Mouse (Mus musculus): ENCODE measurements around the gene Mllt10. TPM values are rescaled to one million over a fixed set of nuclear protein-coding genes. Genes with fewer than 3 reads are reported as not detected.

Mllt10 gene
- polyA plus RNA-seq, 1 experiment, result 12.5 TPM

GRCm38 (mm10) chr2:18094319-18094718, 39.3 kb downstream of the Mllt10 start:
- H3ac ChIP-seq (ENCODE audit: control insufficient read depth, insufficient read length), result no peak overlapping the region
- no peak overlapping the region for H3K4me3 ChIP-seq
- H3K36me3 ChIP-seq (ENCODE audit: control insufficient read depth, insufficient read depth), result peaks cover 16% of the 10 kb centered on the region
- TF ChIP-seq POLR2AphosphoS2 (IDR thresholded peaks at IDR 0.05; ENCODE audit: insufficient read length, low read depth), result no peak
- no peak for TF ChIP-seq USF1 (IDR thresholded peaks at IDR 0.05; ENCODE audit: low read depth)
- TF ChIP-seq MYOD1 (IDR thresholded peaks at IDR 0.05; ENCODE audit: control insufficient read depth in 1 of 3, insufficient read length in 2 of 3, low read depth in 2 of 3), result no peak
- TF ChIP-seq TCF3 (IDR thresholded peaks at IDR 0.05; ENCODE audit: insufficient read length, low read depth), result no peak
- no peak overlapping the region for H3K4me2 ChIP-seq (ENCODE audit: low read depth)
- H3K79me2 ChIP-seq (ENCODE audit: control insufficient read depth, insufficient read depth), result peaks cover 66% of the 10 kb centered on the region
- no peaks in the 10 kb centered on the region for H3K27me3 ChIP-seq (ENCODE audit: control insufficient read depth, insufficient read depth, insufficient read length)

GRCm38 (mm10) chr2:18095804-18096203, 40.8 kb downstream of the Mllt10 start:
- Histone ChIP-seq H3ac (ENCODE audit: control insufficient read depth, insufficient read length) (no peak overlapping the region), H3K4me3 (no peak overlapping the region), H3K36me3 (ENCODE audit: control insufficient read depth, insufficient read depth) (peaks cover 9% of the 10 kb centered on the region), H3K27me3 (ENCODE audit: control insufficient read depth, insufficient read depth, insufficient read length) (no peaks in the 10 kb centered on the region), H3K4me2 (ENCODE audit: low read depth) (no peak overlapping the region), H3K79me2 (ENCODE audit: control insufficient read depth, insufficient read depth) (peaks cover 67% of the 10 kb centered on the region)
- TF ChIP-seq REST (IDR thresholded peaks at IDR 0.05; ENCODE audit: insufficient read depth, insufficient read length) (no peak), POLR2A (IDR thresholded peaks at IDR 0.05; ENCODE audit: insufficient read length, low read depth) (no peak), TCF3 (IDR thresholded peaks at IDR 0.05; ENCODE audit: insufficient read length, low read depth) (no peak), TCF12 (IDR thresholded peaks at IDR 0.05; ENCODE audit: insufficient read depth, poor library complexity, severe bottlenecking) (no peak), MYOG (IDR thresholded peaks at IDR 0.05; ENCODE audit: control insufficient read depth in 1 of 3, insufficient read depth in 1 of 3, insufficient read length in 2 of 3, low read depth in 2 of 3) (no peak), USF1 (IDR thresholded peaks at IDR 0.05; ENCODE audit: low read depth) (no peak), CEBPB (IDR thresholded peaks at IDR 0.05; ENCODE audit: insufficient read depth, poor library complexity, severe bottlenecking) (no peak), POLR2AphosphoS2 (IDR thresholded peaks at IDR 0.05; ENCODE audit: insufficient read length, low read depth) (no peak), MAX (IDR thresholded peaks at IDR 0.05; ENCODE audit: low read depth) (no peak)

- Histone ChIP-seq H3K4me3 (no peak overlapping the region), H3K27me3 (ENCODE audit: control insufficient read depth, insufficient read depth, insufficient read length) (no peaks in the 10 kb centered on the region), H3ac (ENCODE audit: control insufficient read depth, insufficient read length) (no peak overlapping the region), H3K79me2 (ENCODE audit: control insufficient read depth, insufficient read depth) (peaks cover 47% of the 10 kb centered on the region), H3K36me3 (ENCODE audit: control insufficient read depth, insufficient read depth) (peaks cover 8% of the 10 kb centered on the region), H3K4me2 (ENCODE audit: low read depth) (no peak overlapping the region)
- TF ChIP-seq POLR2AphosphoS2 (IDR thresholded peaks at IDR 0.05; ENCODE audit: insufficient read length, low read depth) (no peak), USF1 (IDR thresholded peaks at IDR 0.05; ENCODE audit: low read depth) (peak; percentile 4), TCF3 (IDR thresholded peaks at IDR 0.05; ENCODE audit: insufficient read length, low read depth) (no peak), SRF (IDR thresholded peaks at IDR 0.05; ENCODE audit: control insufficient read depth, insufficient read length, low read depth) (no peak), TCF12 (IDR thresholded peaks at IDR 0.05; ENCODE audit: insufficient read depth, poor library complexity, severe bottlenecking) (no peak), REST (IDR thresholded peaks at IDR 0.05; ENCODE audit: insufficient read depth, insufficient read length) (no peak), MYOG (IDR thresholded peaks at IDR 0.05; ENCODE audit: control insufficient read depth in 1 of 3, insufficient read depth in 1 of 3, insufficient read length in 2 of 3, low read depth in 2 of 3) (no peak)
These were observed 45.9 kb downstream of the Mllt10 start for GRCm38 (mm10) chr2:18100914-18101313.

GRCm38 (mm10) chr2:18107561-18107960, 52.5 kb downstream of the Mllt10 start:
- Histone ChIP-seq H3K36me3 (ENCODE audit: control insufficient read depth, insufficient read depth) (peaks cover 21% of the 10 kb centered on the region), H3K4me2 (ENCODE audit: low read depth) (no peak overlapping the region), H3K4me3 (no peak overlapping the region), H3K79me2 (ENCODE audit: control insufficient read depth, insufficient read depth) (peaks cover 52% of the 10 kb centered on the region), H3K27me3 (ENCODE audit: control insufficient read depth, insufficient read depth, insufficient read length) (no peaks in the 10 kb centered on the region), H3ac (ENCODE audit: control insufficient read depth, insufficient read length) (no peak overlapping the region)
- TF ChIP-seq CEBPB (IDR thresholded peaks at IDR 0.05; ENCODE audit: insufficient read depth, poor library complexity, severe bottlenecking), result no peak
- TF ChIP-seq MAX (IDR thresholded peaks at IDR 0.05; ENCODE audit: low read depth), result no peak
- TF ChIP-seq TCF3 (IDR thresholded peaks at IDR 0.05; ENCODE audit: insufficient read length, low read depth), result no peak
- no peak for TF ChIP-seq E2F4 (IDR thresholded peaks at IDR 0.05; ENCODE audit: insufficient read depth)
- TF ChIP-seq USF1 (IDR thresholded peaks at IDR 0.05; ENCODE audit: low read depth), result no peak
- no peak for TF ChIP-seq SRF (IDR thresholded peaks at IDR 0.05; ENCODE audit: control insufficient read depth, insufficient read length, low read depth)
- no peak for TF ChIP-seq POLR2AphosphoS2 (IDR thresholded peaks at IDR 0.05; ENCODE audit: insufficient read length, low read depth)
- TF ChIP-seq MYOD1 (IDR thresholded peaks at IDR 0.05; ENCODE audit: control insufficient read depth in 1 of 3, insufficient read length in 2 of 3, low read depth in 2 of 3), result no peak

GRCm38 (mm10) chr2:18108214-18108613, 53.2 kb downstream of the Mllt10 start:
- H3K4me2 ChIP-seq (ENCODE audit: low read depth), result no peak overlapping the region
- peaks cover 22% of the 10 kb centered on the region for H3K36me3 ChIP-seq (ENCODE audit: control insufficient read depth, insufficient read depth)
- peaks cover 59% of the 10 kb centered on the region for H3K79me2 ChIP-seq (ENCODE audit: control insufficient read depth, insufficient read depth)
- H3ac ChIP-seq (ENCODE audit: control insufficient read depth, insufficient read length), result no peak overlapping the region
- TF ChIP-seq TCF3 (IDR thresholded peaks at IDR 0.05; ENCODE audit: insufficient read length, low read depth) (no peak), MYOG (IDR thresholded peaks at IDR 0.05; ENCODE audit: control insufficient read depth in 1 of 3, insufficient read depth in 1 of 3, insufficient read length in 2 of 3, low read depth in 2 of 3) (no peak), MAX (IDR thresholded peaks at IDR 0.05; ENCODE audit: low read depth) (no peak), E2F4 (IDR thresholded peaks at IDR 0.05; ENCODE audit: insufficient read depth) (no peak), POLR2AphosphoS2 (IDR thresholded peaks at IDR 0.05; ENCODE audit: insufficient read length, low read depth) (no peak), USF1 (IDR thresholded peaks at IDR 0.05; ENCODE audit: low read depth) (no peak)
- H3K27me3 ChIP-seq (ENCODE audit: control insufficient read depth, insufficient read depth, insufficient read length), result no peaks in the 10 kb centered on the region
- no peak overlapping the region for H3K4me3 ChIP-seq

All from myocyte (in vitro differentiated cells).